19 mouse cellular contexts compared by ENCODE assay signal in the genomic region with DNA sequence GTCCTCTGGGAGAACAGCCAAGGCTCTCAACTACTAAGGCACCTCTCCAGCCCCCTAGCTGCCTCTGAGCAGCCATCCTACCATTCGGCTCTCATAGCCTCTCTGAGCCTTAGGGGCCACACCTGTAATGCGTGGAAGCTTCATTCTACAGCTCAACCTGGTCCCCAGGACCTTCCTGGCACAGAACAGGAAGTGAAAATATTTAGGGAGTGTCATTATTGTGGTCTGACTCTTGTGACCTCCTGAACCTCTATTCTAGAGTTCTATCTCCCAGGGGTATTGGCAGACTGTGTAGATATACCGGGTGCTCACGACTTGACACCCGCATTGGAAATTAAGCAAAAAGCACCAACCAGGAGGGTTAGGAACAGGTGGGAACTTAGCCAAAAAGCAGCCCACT. TPM values are rescaled to one million over a fixed set of nuclear protein-coding genes. Genes with fewer than 3 reads are reported as not detected.
DNase-seq lines count a peak whose midpoint lies in the region; ATAC-seq and TF ChIP-seq lines count a peak whose summit lies in the region.
"Had no signal": no experiment of that assay in that cellular context is flagged by ENCODE, and none has a peak within 500 bp of the region (broad histone marks: within the 10 kb centered on the region; RNA-seq: fewer than 3 reads in every experiment).

No protein-coding gene starts in this region.

- H3K36me3 ChIP-seq in heart, embryonic 15.5 days = no peaks in the 10 kb centered on the region
- no peaks in the 10 kb centered on the region for H3K36me3 ChIP-seq in macrophage (ENCODE audit: inconsistent target)
- H3K36me3 ChIP-seq: embryonic facial prominence, embryonic 12.5 days; forebrain, embryonic 15.5 days; limb, embryonic 12.5 days; liver, embryonic 12.5 days; midbrain, embryonic 10.5 days had no signal

- no peaks in the 10 kb centered on the region for H3K9me3 ChIP-seq in heart, embryonic 15.5 days (replicated peaks)
- H3K9me3 ChIP-seq: embryonic facial prominence, embryonic 12.5 days; forebrain, embryonic 15.5 days; liver, embryonic 12.5 days; midbrain, embryonic 10.5 days had no signal

- DNase-seq in gastrocnemius, adult 2 months = no peak
- no peak for DNase-seq in gastrocnemius, adult 8-10 months (ENCODE audit: low spot score in 2 of 2)
- DNase-seq in heart, postnatal 25 days (ENCODE audit: low spot score) = no peak
- peak; percentile 27 to 36 for DNase-seq in B cell, adult 2 months
- no peak for DNase-seq in frontal cortex, postnatal 14 days (ENCODE audit: low spot score in 2 of 2)
- no peak for DNase-seq in embryo, embryonic 11 days
- DNase-seq: right cerebral cortex, adult 18-20 months; thymus, postnatal 14 days had no signal

- H3K27ac ChIP-seq in gastrocnemius, adult 2 months = peak overlapping the region; percentile 93
- peak overlapping the region; percentile 92 for H3K27ac ChIP-seq in heart, embryonic 15.5 days
- H3K27ac ChIP-seq in macrophage = 0 out of 2 replicates have a peak overlapping the region, but pooled peaks have one; percentile 63
- H3K27ac ChIP-seq: embryonic facial prominence, embryonic 12.5 days; forebrain, embryonic 15.5 days; hindbrain, embryonic 14.5 days; limb, embryonic 12.5 days; liver, embryonic 12.5 days; midbrain, embryonic 10.5 days; stomach, postnatal 0 days had no signal

- H3K4me2 ChIP-seq in heart, embryonic 15.5 days = peak overlapping the region; percentile 84
- H3K4me2 ChIP-seq: embryonic facial prominence, embryonic 12.5 days; forebrain, embryonic 15.5 days; limb, embryonic 12.5 days had no signal

- H3K27me3 ChIP-seq in heart, embryonic 15.5 days = no peaks in the 10 kb centered on the region

- intact Hi-C loops in gastrocnemius, adult 2 months (cut with DNase I) = loop anchor here (10.0 kb wide), 1 partner anchor 201 kb away; no protein-coding TSS in a partner anchor
- intact Hi-C loops in heart, postnatal 25 days (cut with DNase I) = no loop called here

- peak overlapping the region; percentile 82; the same call in 1 of the 2 replicates for H3K4me3 ChIP-seq in gastrocnemius, adult 2 months
- no peak overlapping the region for H3K4me3 ChIP-seq in heart, embryonic 15.5 days
- H3K4me3 ChIP-seq in macrophage (ENCODE audit: inconsistent target) = no peak overlapping the region
- H3K4me3 ChIP-seq: embryonic facial prominence, embryonic 12.5 days; erythroblast, embryonic 14.5 days; forebrain, embryonic 15.5 days; limb, embryonic 12.5 days; liver, embryonic 12.5 days; midbrain, embryonic 10.5 days had no signal

- WGBS in heart, embryonic 15.5 days = 77% methylated on average over 5 of the region's 5 CpGs
- 60% methylated on average over 5 of the region's 5 CpGs for WGBS in macrophage (ENCODE audit: missing documents)

- H3K4me1 ChIP-seq in heart, embryonic 15.5 days (replicated peaks) = peaks cover 55% of the 10 kb centered on the region

- no peak overlapping the region; the same call in 1 of the 2 replicates for H3K9ac ChIP-seq in heart, embryonic 15.5 days
- H3K9ac ChIP-seq: embryonic facial prominence, embryonic 12.5 days; forebrain, embryonic 15.5 days; hindbrain, embryonic 14.5 days; limb, embryonic 12.5 days; liver, embryonic 12.5 days had no signal

- no peak for TF ChIP-seq CTCF in gastrocnemius, adult 2 months (IDR thresholded peaks at IDR 0.05)

- no peak for ATAC-seq in heart, embryonic 15.5 days (replicated peaks; ENCODE audit: insufficient number of reproducible peaks, insufficient read depth, low FRiP score, low read depth)
- ATAC-seq: forebrain, embryonic 15.5 days; intestine, embryonic 16.5 days; liver, embryonic 12.5 days had no signal

- H3K79me2 ChIP-seq in macrophage (ENCODE audit: inconsistent target) = no peaks in the 10 kb centered on the region

RNA-seq across cellular contexts. Expression of a gene that starts 1.7 kb away (rescaled TPM):
- 1 to 10 TPM; 3.6 to 3.9 TPM for total RNA-seq in gastrocnemius, adult 2 months (2021)
- total RNA-seq in gastrocnemius, adult 8-10 months (2022) = 1 to 10 TPM; 1.8 to 4.2 (median 3.3) TPM
- 17.6 and 21.4 TPM in 2 replicates for polyA plus RNA-seq in heart, embryonic 15.5 days (2015; fragmentation: Nextera tagmentation; extraction: Ambion mirVana)
- 10 to 100 TPM; 11.4 to 13.4 TPM for total RNA-seq in heart, postnatal 25 days (2021)
- 1 to 10 TPM in 21 of 26 experiments, under 1 TPM in 2, not detected in 3; 0.62 to 6.1 (median 3.0) TPM for total RNA-seq in macrophage (2018; cell fraction: chromatin; rRNA removed)
- total RNA-seq in macrophage (2018; cell fraction: cytosol; rRNA removed) = 1 to 10 TPM in 25 of 26 experiments, under 1 TPM in 1; 0.43 to 5.7 (median 3.8) TPM
- total RNA-seq in macrophage (2018; cell fraction: nucleus; rRNA removed) = 1 to 10 TPM in 21 of 26 experiments, under 1 TPM in 5; 0.40 to 6.5 (median 2.3) TPM
- 2.8 to 5.5 TPM (median 3.1 TPM) in 3 replicates for polyA plus RNA-seq in macrophage (2018)
- polyA plus RNA-seq: erythroblast, embryonic 14.5 days had no signal

RNA-seq across cellular contexts. Expression of a gene that starts 21.7 kb away (rescaled TPM):
- total RNA-seq in gastrocnemius, adult 2 months (2021) = 1 to 10 TPM; 6.5 to 6.7 TPM
- total RNA-seq in gastrocnemius, adult 8-10 months (2022) = 1 to 10 TPM; 6.2 to 9.2 (median 7.5) TPM
- polyA plus RNA-seq in heart, embryonic 15.5 days (2015; fragmentation: Nextera tagmentation; extraction: Ambion mirVana) = 33.6 and 40.7 TPM in 2 replicates
- 10 to 100 TPM; 10.6 to 10.9 TPM for total RNA-seq in heart, postnatal 25 days (2021)
- 10 to 100 TPM in 1 of 26 experiments, 1 to 10 TPM in 25; 1.3 to 10.9 (median 3.9) TPM for total RNA-seq in macrophage (2018; cell fraction: chromatin; rRNA removed)
- 100 to 1,000 TPM; 104 to 194 (median 135) TPM for total RNA-seq in macrophage (2018; cell fraction: cytosol; rRNA removed)
- total RNA-seq in macrophage (2018; cell fraction: nucleus; rRNA removed) = 100 to 1,000 TPM in 2 of 26 experiments, 10 to 100 TPM in 24; 18.2 to 115 (median 67.3) TPM
- 127 to 236 TPM (median 209 TPM) in 3 replicates for polyA plus RNA-seq in macrophage (2018)

RNA-seq across cellular contexts. Expression of a gene that starts 43.0 kb away (rescaled TPM):
- 100 to 1,000 TPM; 166 to 187 TPM for total RNA-seq in gastrocnemius, adult 2 months (2021)
- 100 to 1,000 TPM; 160 to 179 (median 170) TPM for total RNA-seq in gastrocnemius, adult 8-10 months (2022)
- polyA plus RNA-seq in heart, embryonic 15.5 days (2015; fragmentation: Nextera tagmentation; extraction: Ambion mirVana) = 315 and 367 TPM in 2 replicates
- 100 to 1,000 TPM; 240 to 246 TPM for total RNA-seq in heart, postnatal 25 days (2021)
- total RNA-seq in macrophage (2018; cell fraction: chromatin; rRNA removed) = 100 to 1,000 TPM in 19 of 26 experiments, 10 to 100 TPM in 7; 22.7 to 459 (median 151) TPM
- 100 to 1,000 TPM; 154 to 258 (median 220) TPM for total RNA-seq in macrophage (2018; cell fraction: cytosol; rRNA removed)
- 100 to 1,000 TPM in 22 of 26 experiments, 10 to 100 TPM in 4; 66.1 to 314 (median 132) TPM for total RNA-seq in macrophage (2018; cell fraction: nucleus; rRNA removed)
- polyA plus RNA-seq in macrophage (2018) = 141 to 262 TPM (median 198 TPM) in 3 replicates

Comparison
In these comparisons a context has a peak if more than half of its experiments do, and no peak if none do; other contexts are left out.
1. DNase-seq: peak in B cell, adult 2 months (2 of 2); none in gastrocnemius, adult 2 months (single experiment), gastrocnemius, adult 8-10 months (0 of 2), heart, postnatal 25 days (single experiment), frontal cortex, postnatal 14 days (0 of 2) and embryo, embryonic 11 days (single experiment).
2. Peak in every context shown above with its lines, with median percentiles within 50 percentile points of each other: H3K27ac ChIP-seq.